Mouse (Mus musculus): ENCODE results near the gene Gm13871.

- no peak for TF ChIP-seq CTCF (IDR thresholded peaks at IDR 0.05; ENCODE audit: low read depth, low read length)
- TF ChIP-seq POLR2A (IDR thresholded peaks at IDR 0.05; ENCODE audit: extremely low read depth, insufficient read depth, low read length) = no peak
Observed at GRCm38 (mm10) chr4:73950375-73950896, 44.7 kb upstream of the Gm13871 start, which contains the start of gene 2310002L09Rik.

Data from liver, adult 2 months (tissue).